Mouse (Mus musculus): ENCODE measurements around the gene Ngdn.
"Not testable (repeated sequence)": the region's sequence is repeated elsewhere in the genome, so short reads cannot be mapped to it uniquely, and the experiment has no call there.

The Ngdn gene

GRCm38 (mm10) chr14:55029034-55029698 lies 13.9 kb downstream of the Ngdn start:
- DNase-seq (ENCODE audit: low spot score in 2 of 2), result no peak

DNA sequence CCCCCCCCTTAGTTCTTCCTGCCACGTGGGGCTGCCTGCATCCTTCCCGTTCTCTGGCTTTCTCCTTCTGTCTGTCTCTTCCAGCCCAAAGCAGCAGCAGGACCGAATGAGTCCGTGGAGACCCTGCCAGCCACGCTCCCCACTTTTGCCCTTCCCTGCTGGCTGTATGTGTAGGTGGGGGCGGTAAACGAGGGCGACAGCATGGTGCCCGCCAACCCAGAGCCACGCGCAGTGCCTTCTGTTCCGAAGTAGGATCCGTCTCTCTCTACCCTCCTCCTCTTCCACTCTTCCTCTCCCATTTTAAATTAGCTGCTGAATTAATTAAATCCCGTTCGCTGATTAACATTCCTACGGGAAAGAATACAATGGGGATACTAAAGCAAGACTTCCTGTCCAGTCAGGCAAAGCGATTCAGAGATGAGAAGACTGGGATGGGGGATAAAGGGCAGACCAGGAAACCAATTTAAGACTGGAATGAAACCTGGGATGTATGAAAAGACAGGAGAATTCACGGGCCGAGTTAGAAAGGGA lies 17.5 kb downstream of the Ngdn start:
- no peak for DNase-seq (ENCODE audit: low spot score in 2 of 2)

DNA sequence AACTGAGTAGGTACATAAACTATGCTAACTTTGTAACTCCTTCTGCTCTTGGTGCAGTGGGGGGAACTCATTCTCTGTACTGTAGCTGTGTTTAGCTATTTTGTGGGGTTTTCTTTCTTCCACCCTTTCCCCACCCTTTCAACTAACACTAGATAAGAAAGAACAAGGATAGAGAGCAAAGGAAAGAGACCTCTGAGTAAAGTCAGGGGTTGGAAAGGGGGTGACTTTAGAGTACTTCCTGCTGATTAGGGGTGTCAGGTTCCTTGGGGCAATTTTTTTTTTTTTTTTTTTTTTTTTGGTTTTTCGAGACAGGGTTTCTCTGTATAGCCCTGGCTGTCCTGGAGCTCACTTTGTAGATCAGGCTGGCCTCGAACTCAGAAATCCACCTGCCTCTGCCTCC lies 28.4 kb downstream of the Ngdn start:
- DNase-seq (ENCODE audit: low spot score in 2 of 2), result not testable (repeated sequence)

GRCm38 (mm10) chr14:55047971-55048531 lies 32.8 kb downstream of the Ngdn start:
- DNase-seq (ENCODE audit: low spot score in 2 of 2), result no peak

DNA sequence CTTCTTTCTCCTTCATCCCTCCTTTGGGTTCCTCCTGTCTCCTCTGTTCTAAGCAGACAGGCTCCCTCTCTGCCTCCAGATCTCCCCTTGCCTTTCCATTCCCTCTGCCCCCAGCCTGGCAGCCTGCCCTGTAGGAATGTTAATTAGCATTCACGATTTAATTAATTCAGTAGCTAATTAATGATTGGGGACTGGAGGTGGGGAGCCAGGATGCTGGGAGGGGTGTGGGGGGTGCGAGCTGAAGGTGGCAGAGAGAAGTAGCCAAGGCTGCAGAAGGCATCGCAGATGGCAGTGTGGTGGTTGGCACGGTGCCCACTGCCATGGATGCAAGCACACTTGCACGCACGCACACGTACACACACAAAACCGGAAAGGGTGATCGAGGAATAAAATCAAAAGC lies 37.2 kb downstream of the Ngdn start:
- no peak for DNase-seq (ENCODE audit: low spot score in 2 of 2)

DNA sequence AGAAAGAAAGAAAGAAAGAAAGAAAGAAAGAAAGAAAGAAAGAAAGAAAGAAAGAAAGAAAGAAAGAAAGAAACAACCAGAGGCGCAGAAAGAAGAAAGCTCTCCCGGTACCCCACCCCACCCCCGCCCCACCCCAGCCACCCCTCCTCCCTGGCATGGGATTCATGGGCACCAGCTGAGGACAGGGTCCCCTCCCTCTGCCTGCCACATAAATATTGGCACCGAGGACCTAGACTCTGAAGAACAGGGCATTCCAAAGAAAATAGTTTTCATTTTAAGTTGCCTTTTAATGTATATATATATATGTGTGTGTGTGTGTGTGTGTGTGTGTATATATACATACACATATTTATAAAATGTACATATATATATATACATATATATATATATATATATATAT lies 37.8 kb downstream of the Ngdn start:
- DNase-seq (ENCODE audit: low spot score in 2 of 2), result no peak

GRCm38 (mm10) chr14:55053708-55054190 lies 38.5 kb downstream of the Ngdn start:
- no peak for DNase-seq (ENCODE audit: low spot score in 2 of 2)

GRCm38 (mm10) chr14:55054191-55054749 lies 39.0 kb downstream of the Ngdn start:
- no peak for DNase-seq (ENCODE audit: low spot score in 2 of 2)

DNA sequence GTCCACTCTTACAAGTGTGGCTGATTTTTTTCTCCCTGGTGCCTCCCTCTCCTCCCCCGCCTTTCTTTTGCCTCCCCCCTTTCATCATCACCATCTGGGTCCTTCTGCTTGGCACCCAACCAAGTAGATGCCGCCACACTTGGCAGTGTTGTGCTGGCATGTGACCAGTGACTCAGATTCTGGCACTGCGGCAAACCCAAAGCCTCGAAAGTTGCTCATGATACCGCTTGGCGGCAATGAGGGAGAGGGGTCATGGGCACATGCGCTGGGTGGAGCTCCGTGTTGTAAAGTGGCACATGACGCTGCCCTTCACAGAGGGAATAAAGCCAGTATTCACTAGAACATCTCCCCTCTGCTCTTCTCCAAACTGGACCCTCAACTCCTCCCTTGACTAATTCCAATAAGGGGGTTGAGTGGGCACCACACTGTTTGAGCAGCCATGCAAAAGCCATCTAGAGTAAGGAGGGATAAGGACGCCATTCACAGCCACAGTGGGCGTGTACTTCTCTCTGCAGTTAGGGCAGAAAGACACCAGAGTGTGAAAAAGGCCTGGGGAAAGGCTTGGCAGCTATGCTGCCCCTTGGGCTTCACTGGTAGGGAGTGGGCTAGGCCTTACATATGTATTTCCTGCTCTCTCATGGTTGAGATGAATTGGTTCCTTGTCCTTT lies 40.0 kb downstream of the Ngdn start:
- peak in 1 of 2 experiments; percentile 64 for DNase-seq (ENCODE audit: low spot score in 2 of 2)

DNA sequence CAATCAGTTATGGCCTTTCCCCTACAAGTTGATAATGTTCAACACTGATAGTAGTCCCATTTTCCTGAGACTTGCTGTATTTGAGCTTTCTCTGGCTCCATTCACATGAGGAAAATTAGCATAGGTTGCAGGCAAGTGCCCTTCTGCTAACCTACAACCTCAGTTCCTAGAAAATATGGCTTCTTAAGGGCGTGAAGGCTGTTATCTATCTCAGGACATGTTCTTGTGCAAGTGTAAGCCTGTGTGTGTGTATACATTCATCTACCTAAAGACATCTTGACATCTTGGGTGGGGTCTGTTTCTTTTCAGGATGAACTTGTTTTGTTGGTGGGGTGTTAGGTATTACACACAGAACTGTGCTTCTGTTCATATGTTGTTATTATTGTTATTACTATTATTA lies 43.8 kb downstream of the Ngdn start:
- no peak for DNase-seq (ENCODE audit: low spot score in 2 of 2)

DNA sequence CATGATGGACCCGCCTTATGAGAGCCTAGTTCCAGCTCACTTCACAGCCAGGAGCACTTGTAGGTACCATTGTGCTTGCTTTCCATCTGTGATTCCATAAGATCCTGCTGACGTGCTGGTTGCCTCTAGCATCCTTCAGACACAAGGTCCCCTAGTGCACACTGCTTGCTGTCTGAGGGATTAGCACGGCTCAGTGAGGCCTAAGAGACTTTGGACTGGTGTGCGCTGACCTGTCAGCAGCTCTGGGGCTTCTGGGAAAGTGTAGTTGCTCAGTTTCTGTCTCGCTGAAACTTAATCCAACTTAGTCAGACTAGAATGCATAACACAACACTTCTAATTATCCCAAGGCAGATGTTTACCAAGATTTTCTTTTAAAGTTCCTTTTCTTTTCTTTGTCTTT lies 44.7 kb downstream of the Ngdn start:
- DNase-seq (ENCODE audit: low spot score in 2 of 2), result no peak

DNA sequence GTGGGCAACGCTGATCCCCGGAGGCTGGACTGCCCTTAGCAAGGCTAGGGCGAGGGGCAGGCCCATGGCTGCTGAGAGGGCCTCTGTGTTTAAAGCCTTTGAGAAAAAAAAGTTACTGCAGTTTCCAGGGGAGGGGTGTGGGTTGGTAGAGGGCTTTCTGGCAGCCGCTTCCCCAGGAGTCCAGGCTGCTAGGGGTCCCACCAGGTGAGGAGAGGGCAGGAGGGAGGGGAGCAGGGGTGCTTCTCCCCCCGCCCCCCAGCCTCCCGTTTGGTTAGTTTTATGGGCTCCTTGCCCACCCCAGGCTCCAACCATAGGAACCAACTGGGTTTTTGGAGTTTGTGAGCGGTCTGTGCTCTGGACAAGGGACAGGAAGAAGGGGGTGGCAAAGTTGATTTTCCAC lies 46.6 kb downstream of the Ngdn start:
- no peak for DNase-seq (ENCODE audit: low spot score in 2 of 2)

GRCm38 (mm10) chr14:55062626-55063025 lies 47.4 kb downstream of the Ngdn start:
- DNase-seq (ENCODE audit: low spot score in 2 of 2), result no peak

DNA sequence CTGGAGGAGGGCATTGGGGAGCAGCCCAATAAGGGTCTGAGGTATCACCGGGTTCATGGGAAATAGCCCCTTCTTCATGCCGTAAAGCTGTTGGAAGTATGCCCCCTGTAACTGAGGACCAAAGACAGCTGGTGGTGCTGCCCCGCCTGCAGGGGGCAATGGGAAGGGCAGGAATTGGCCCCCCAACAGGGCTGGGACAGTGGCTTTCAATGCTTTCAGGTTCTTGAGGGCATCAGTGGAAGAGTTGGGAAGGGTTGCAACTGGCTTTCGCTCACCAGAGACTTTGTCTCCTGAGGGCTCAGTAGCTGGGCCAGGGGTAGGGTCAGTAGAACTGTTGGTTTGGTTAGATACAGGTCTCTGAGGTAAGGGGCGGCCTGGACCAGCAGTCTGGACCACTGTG lies 47.9 kb downstream of the Ngdn start:
- no peak for DNase-seq (ENCODE audit: low spot score in 2 of 2)

DNA sequence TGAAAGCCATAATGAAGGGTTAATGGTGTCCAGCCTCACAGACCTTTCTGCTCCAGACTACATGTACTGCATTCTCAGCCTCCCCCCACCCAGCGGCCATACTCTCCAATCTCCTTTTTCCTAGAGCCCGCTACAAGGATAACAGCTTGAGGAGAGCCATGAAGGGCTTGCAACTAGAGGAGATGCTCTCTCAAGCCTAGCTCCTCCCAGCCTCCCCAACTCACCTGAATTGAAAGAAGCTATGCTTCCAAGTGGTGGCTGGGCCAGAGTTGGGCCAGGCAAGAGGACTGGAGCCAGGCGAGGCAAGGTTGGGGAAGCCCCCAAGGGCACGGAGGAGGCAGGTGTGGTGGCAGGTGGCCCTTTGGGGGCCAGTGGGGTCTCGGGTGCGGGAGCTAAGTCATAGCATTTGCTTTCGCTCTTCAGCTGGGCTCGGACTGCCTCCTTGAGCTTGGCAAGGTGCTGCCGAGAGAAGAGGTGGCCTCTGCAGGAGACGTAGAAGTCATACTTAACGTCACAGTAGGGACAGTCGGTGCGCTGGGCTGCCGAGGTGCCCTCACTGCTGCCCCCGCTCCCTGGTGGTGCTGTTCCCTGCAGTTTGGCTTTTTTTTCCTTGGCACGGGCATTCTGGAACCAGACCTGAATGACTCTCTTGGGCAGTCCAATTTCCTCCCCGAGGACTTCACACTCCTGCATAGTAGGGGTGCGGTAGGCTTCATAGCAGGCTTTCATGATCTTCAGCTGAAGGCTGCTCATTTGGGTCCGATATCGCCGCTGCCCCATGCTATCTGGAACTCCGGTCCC lies 48.5 kb downstream of the Ngdn start:
- no peak for DNase-seq (ENCODE audit: low spot score in 2 of 2)

- no peak for DNase-seq (ENCODE audit: low spot score in 2 of 2)
Observed at GRCm38 (mm10) chr14:55064481-55065370, 49.5 kb downstream of the Ngdn start.

- DNase-seq (ENCODE audit: low spot score in 2 of 2), result no peak
Observed at GRCm38 (mm10) chr14:55065391-55065790, 50.1 kb downstream of the Ngdn start.

GRCm38 (mm10) chr14:55066042-55066441 lies 50.8 kb downstream of the Ngdn start:
- no peak for DNase-seq (ENCODE audit: low spot score in 2 of 2)

DNA sequence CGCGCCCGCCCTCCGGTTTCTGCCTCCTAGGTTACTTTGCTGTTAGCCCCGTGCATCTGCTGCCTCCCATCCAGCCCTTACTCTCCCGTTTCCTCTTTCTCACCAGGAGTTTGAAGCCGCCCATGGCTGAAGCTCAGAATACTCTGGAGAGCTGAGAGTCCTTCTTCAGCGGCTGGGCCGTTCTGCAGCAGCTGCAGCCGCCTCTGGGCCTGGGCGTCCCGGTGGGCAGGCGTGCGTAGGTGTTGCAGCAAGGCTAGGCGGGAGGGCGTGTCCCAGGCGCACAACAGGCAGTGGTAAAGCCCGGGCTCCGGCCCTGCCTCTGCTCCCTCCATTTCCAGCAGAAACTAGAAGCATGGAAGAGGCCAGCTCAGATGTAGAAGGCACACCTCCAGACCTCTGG lies 56.5 kb downstream of the Ngdn start:
- DNase-seq (ENCODE audit: low spot score in 2 of 2), result no peak

All from urinary bladder, postnatal 36 days (tissue).